Mouse (Mus musculus): ENCODE data around the gene Aldh3b3. TPM values are rescaled to one million over a fixed set of nuclear protein-coding genes. Genes with fewer than 3 reads are reported as not detected.

The Aldh3b3 gene
- polyA plus RNA-seq, 1 experiment from 2014 or later, result not detected

DNA sequence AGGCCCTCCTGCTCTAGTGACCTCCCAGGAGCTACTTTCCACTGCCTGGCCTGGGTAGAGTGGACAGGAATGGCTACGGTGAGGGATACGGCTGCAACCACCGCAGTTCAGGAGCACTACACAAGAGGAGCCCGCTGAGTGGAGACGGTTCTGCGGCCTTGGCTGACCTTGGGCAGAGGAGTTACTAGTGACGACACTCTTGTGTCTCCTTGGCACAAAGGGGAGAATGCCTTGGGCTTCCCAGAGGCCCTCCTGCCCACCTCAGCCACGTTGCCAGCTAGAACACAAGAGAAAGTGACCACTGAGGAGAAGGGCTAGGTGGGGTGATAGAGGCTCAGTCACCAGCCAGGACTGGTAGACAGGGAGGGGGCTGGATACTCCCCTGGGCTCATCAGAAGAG lies 34.3 kb upstream of the Aldh3b3 start:
- no peak overlapping the region for H3K4me2 ChIP-seq (replicated peaks)
- no peak for DNase-seq (ENCODE audit: low spot score)
- H3K4me1 ChIP-seq (replicated peaks; ENCODE audit: control insufficient read depth, insufficient read depth, low read length), result no peaks in the 10 kb centered on the region
- WGBS, result 75% methylated on average over 8 of the region's 8 CpGs
- H3K36me3 ChIP-seq (replicated peaks; ENCODE audit: control insufficient read depth, insufficient read depth), result no peaks in the 10 kb centered on the region
- no peak overlapping the region; the same call in 1 of the 2 replicates for H3K27ac ChIP-seq
- no peak overlapping the region for H3K4me3 ChIP-seq (replicated peaks; ENCODE audit: low read length)
- H3K9ac ChIP-seq, result no peak overlapping the region
- no peaks in the 10 kb centered on the region for H3K27me3 ChIP-seq (ENCODE audit: control insufficient read depth, insufficient read depth, low read length)
- H3K9me3 ChIP-seq (ENCODE audit: control insufficient read depth, low read length), result no peaks in the 10 kb centered on the region
- no peak for ATAC-seq (ENCODE audit: low FRiP score)

- no peak overlapping the region for H3K27ac ChIP-seq
- no peaks in the 10 kb centered on the region for H3K27me3 ChIP-seq (ENCODE audit: control insufficient read depth, insufficient read depth, low read length)
- no peaks in the 10 kb centered on the region for H3K9me3 ChIP-seq (ENCODE audit: control insufficient read depth, low read length)
- H3K4me3 ChIP-seq (replicated peaks; ENCODE audit: low read length), result no peak overlapping the region
- H3K9ac ChIP-seq, result no peak overlapping the region
- no peaks in the 10 kb centered on the region for H3K36me3 ChIP-seq (replicated peaks; ENCODE audit: control insufficient read depth, insufficient read depth)
- DNase-seq (ENCODE audit: low spot score), result no peak
- H3K4me2 ChIP-seq (replicated peaks), result no peak overlapping the region
- H3K4me1 ChIP-seq (replicated peaks; ENCODE audit: control insufficient read depth, insufficient read depth, low read length), result 0 out of 2 replicates have a peak, but pooled peaks cover 2% of the 10 kb centered on the region
- no peak for ATAC-seq (ENCODE audit: low FRiP score)
- 92% methylated on average over 7 of the region's 7 CpGs for WGBS
Measured at GRCm38 (mm10) chr19:3924868-3925267, 33.6 kb upstream of the Aldh3b3 start.

GRCm38 (mm10) chr19:3925859-3926258 lies 32.6 kb upstream of the Aldh3b3 start:
- H3K36me3 ChIP-seq (replicated peaks; ENCODE audit: control insufficient read depth, insufficient read depth), result no peaks in the 10 kb centered on the region
- no peaks in the 10 kb centered on the region for H3K27me3 ChIP-seq (ENCODE audit: control insufficient read depth, insufficient read depth, low read length)
- no peak overlapping the region for H3K9ac ChIP-seq
- 0 out of 2 replicates have a peak, but pooled peaks cover 10% of the 10 kb centered on the region for H3K4me1 ChIP-seq (replicated peaks; ENCODE audit: control insufficient read depth, insufficient read depth, low read length)
- 80% methylated on average over 6 of the region's 6 CpGs for WGBS
- ATAC-seq (ENCODE audit: low FRiP score) (no peak), DNase-seq (ENCODE audit: low spot score) (no peak)
- no peak overlapping the region for H3K4me3 ChIP-seq (replicated peaks; ENCODE audit: low read length)
- no peak overlapping the region for H3K27ac ChIP-seq
- H3K4me2 ChIP-seq (replicated peaks), result no peak overlapping the region
- no peaks in the 10 kb centered on the region for H3K9me3 ChIP-seq (ENCODE audit: control insufficient read depth, low read length)

DNA sequence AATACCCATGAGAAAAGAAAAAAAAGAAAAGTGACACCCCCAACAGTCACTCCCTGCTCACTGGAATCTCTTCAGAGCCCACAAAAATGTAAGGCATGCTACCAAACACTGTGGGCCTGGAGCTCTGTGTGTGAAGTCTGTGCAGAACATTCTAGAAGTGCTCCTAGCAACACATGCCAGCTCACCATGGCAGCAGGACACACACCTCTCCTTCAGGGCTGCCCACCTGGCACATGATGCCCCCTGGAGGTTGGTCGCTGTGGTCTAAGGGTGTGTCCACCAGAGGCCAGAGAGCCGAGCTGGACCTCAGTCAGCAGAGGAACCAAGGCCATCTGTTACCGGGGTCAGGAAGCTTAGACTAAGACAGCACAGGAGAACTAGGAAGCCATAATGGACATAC lies 32.2 kb upstream of the Aldh3b3 start:
- Histone ChIP-seq H3K4me1 (replicated peaks; ENCODE audit: control insufficient read depth, insufficient read depth, low read length) (0 out of 2 replicates have a peak, but pooled peaks cover 12% of the 10 kb centered on the region), H3K9ac (no peak overlapping the region), H3K27me3 (ENCODE audit: control insufficient read depth, insufficient read depth, low read length) (no peaks in the 10 kb centered on the region), H3K4me3 (replicated peaks; ENCODE audit: low read length) (no peak overlapping the region), H3K4me2 (replicated peaks) (no peak overlapping the region), H3K27ac (no peak overlapping the region), H3K36me3 (replicated peaks; ENCODE audit: control insufficient read depth, insufficient read depth) (no peaks in the 10 kb centered on the region), H3K9me3 (ENCODE audit: control insufficient read depth, low read length) (no peaks in the 10 kb centered on the region)
- WGBS, result 66% methylated on average over 3 of the region's 3 CpGs
- ATAC-seq (ENCODE audit: low FRiP score) (no peak), DNase-seq (ENCODE audit: low spot score) (no peak)

- Histone ChIP-seq H3K27ac (no peak overlapping the region), H3K36me3 (replicated peaks; ENCODE audit: control insufficient read depth, insufficient read depth) (no peaks in the 10 kb centered on the region), H3K4me2 (replicated peaks) (no peak overlapping the region), H3K27me3 (ENCODE audit: control insufficient read depth, insufficient read depth, low read length) (no peaks in the 10 kb centered on the region), H3K4me1 (replicated peaks; ENCODE audit: control insufficient read depth, insufficient read depth, low read length) (0 out of 2 replicates have a peak, but pooled peaks cover 12% of the 10 kb centered on the region), H3K4me3 (replicated peaks; ENCODE audit: low read length) (no peak overlapping the region), H3K9ac (no peak overlapping the region), H3K9me3 (ENCODE audit: control insufficient read depth, low read length) (no peaks in the 10 kb centered on the region)
- WGBS, result 72% methylated on average over 6 of the region's 6 CpGs
- no peak for DNase-seq (ENCODE audit: low spot score)
- no peak for ATAC-seq (ENCODE audit: low FRiP score)
Measured at GRCm38 (mm10) chr19:3926685-3927084, 31.8 kb upstream of the Aldh3b3 start.

DNA sequence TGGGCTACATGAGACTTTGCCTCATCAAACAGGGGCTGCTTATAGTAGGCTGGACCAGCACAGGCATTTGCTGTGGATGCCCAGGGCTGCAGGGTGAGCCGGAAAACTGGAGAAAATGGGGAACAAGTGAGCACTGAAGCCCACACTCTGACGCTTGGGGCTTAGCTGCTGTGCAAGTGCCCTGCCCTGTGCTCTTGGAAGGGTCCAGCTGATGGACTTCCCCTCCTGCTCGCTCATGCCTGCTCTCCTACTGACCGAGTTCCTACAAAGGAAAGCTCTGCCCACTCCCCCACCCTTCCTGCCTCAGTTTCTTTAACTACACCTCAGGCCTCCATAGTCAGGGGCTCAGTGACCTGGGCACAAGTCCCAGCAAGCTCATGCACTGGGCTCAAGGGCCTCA lies 30.5 kb upstream of the Aldh3b3 start:
- no peak overlapping the region for H3K27ac ChIP-seq
- DNase-seq (ENCODE audit: low spot score) (no peak), ATAC-seq (ENCODE audit: low FRiP score) (no peak)
- H3K27me3 ChIP-seq (ENCODE audit: control insufficient read depth, insufficient read depth, low read length), result no peaks in the 10 kb centered on the region
- H3K4me3 ChIP-seq (replicated peaks; ENCODE audit: low read length), result no peak overlapping the region
- no peaks in the 10 kb centered on the region for H3K9me3 ChIP-seq (ENCODE audit: control insufficient read depth, low read length)
- 0 out of 2 replicates have a peak, but pooled peaks cover 12% of the 10 kb centered on the region for H3K4me1 ChIP-seq (replicated peaks; ENCODE audit: control insufficient read depth, insufficient read depth, low read length)
- no peak overlapping the region for H3K9ac ChIP-seq
- no peak overlapping the region for H3K4me2 ChIP-seq (replicated peaks)
- WGBS, result 85% methylated on average over 4 of the region's 4 CpGs
- H3K36me3 ChIP-seq (replicated peaks; ENCODE audit: control insufficient read depth, insufficient read depth), result no peaks in the 10 kb centered on the region

DNA sequence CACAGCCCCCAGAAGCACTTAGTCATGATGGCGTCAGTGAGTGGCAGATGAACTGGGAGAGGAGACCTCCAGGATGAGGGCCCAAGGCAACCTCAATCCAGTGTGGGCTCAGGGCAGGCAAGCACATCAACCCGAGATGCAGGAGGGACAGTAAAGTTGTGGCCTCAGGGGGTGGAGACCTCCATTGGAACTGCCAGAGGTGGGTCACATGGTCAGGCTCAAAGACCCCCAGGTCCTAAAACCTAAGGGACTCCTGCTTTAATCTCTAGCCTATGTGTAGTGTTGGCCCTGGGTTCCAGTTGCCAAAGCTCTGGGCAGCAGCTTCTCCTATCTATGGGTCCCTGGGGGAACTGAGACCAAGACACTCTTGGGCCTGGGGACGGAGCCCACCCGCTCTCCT lies 29.7 kb upstream of the Aldh3b3 start:
- no peak overlapping the region for H3K4me3 ChIP-seq (replicated peaks; ENCODE audit: low read length)
- H3K36me3 ChIP-seq (replicated peaks; ENCODE audit: control insufficient read depth, insufficient read depth), result no peaks in the 10 kb centered on the region
- H3K9me3 ChIP-seq (ENCODE audit: control insufficient read depth, low read length), result no peaks in the 10 kb centered on the region
- H3K27me3 ChIP-seq (ENCODE audit: control insufficient read depth, insufficient read depth, low read length), result no peaks in the 10 kb centered on the region
- 0 out of 2 replicates have a peak, but pooled peaks cover 12% of the 10 kb centered on the region for H3K4me1 ChIP-seq (replicated peaks; ENCODE audit: control insufficient read depth, insufficient read depth, low read length)
- 71% methylated on average over 4 of the region's 4 CpGs for WGBS
- ATAC-seq (ENCODE audit: low FRiP score) (no peak), DNase-seq (ENCODE audit: low spot score) (no peak)
- no peak overlapping the region for H3K9ac ChIP-seq
- H3K27ac ChIP-seq, result peak overlapping the region; percentile 53; the same call in 1 of the 2 replicates
- no peak overlapping the region for H3K4me2 ChIP-seq (replicated peaks)

DNA sequence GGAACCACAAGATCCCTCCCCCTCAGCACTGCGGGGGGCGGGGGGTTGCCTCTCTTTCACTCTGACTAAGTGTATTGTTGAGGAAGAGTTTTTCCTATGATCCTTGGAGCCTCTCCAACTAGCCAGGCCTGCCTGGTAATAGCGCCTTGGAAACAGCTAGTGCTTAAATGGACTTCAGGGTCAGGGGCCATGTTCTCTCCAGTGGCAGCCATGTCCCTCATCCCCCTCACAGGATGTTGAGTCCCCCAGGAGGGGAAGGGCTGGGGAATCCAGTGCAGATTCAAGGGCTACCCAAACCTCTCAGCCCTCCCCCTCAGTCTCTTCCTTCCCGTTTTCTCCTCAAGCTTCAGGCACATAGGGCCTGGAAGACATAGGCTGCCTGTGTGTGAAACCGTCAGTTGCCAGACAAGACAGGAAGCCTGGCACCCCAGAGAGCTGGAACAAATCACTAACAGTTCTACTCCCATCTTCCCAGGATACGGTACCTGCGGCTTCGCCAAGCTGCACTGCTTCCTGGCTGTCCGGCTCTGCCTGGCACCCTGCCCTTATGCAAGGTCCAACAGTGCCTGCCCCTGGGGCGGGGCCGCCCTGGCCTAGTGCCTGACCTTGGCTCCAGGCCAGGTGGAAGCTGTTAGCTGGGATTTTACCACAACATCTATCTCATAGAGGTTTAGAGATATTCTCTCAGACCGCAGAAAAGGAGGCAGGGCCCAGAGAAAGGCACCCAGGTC lies 29.1 kb upstream of the Aldh3b3 start, which contains the start of gene Aldh3b1:
Gene Aldh3b1, minus strand, starts transcription at position 598 of the 731 bp plus-strand sequence.
- Histone ChIP-seq H3K27ac (peak within 1 kb of the TSS; percentile 53), H3K9ac (no peak within 1 kb of the TSS), H3K27me3 (ENCODE audit: control insufficient read depth, insufficient read depth, low read length) (no peaks in the 10 kb centered on the region), H3K4me3 (replicated peaks; ENCODE audit: low read length) (no peak within 1 kb of the TSS), H3K9me3 (ENCODE audit: control insufficient read depth, low read length) (no peaks in the 10 kb centered on the region), H3K36me3 (replicated peaks; ENCODE audit: control insufficient read depth, insufficient read depth) (no peaks in the 10 kb centered on the region), H3K4me2 (replicated peaks) (no peak within 1 kb of the TSS), H3K4me1 (replicated peaks; ENCODE audit: control insufficient read depth, insufficient read depth, low read length) (0 out of 2 replicates have a peak, but pooled peaks cover 12% of the 10 kb centered on the region)
- DNase-seq (ENCODE audit: low spot score) (peak; percentile 62), ATAC-seq (ENCODE audit: low FRiP score) (peak; percentile 69; the same call in 1 of the 2 replicates)
- 52% methylated on average over 12 of the region's 12 CpGs for WGBS

DNA sequence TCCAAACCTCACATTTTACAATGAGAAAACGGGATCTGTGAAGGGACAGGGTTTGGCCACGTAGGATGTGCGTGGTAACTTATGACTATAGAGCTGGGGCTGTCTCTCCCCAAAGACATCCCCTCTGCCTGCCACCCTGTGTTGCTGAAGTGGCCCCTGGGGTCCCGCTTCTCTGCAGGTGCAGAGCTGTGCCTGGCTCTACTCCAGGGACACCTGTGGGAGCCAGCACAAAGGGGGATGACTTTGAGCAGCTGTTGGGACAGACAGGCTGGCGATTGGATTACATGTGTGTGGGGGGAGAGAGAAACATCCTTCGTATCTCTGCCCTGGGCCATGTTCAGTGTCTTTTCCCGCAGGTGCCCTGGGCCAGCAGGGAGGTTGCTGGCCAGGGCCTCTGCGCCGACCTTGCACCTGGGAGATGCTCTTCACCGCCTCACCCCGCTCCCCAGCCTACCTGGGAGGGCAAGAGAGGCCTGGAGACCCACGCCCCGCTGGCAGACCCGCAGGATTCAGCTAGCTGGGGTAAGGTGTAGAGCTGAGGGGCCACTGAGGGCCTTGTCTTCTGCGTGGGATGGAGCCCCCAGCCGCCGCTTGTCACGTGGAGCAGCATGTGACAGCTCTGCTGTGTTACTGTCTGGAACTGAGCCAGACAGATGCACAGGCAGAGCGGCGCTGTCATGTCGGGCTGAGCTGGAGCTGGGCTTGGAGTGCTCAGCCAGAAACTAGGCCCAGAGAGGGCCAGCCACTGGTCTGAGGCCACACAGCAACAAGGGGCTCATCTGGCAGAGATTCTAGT lies 28.0 kb upstream of the Aldh3b3 start:
- Histone ChIP-seq H3K27me3 (ENCODE audit: control insufficient read depth, insufficient read depth, low read length) (peaks cover 5% of the 10 kb centered on the region; the same call in 1 of the 2 replicates), H3K4me3 (replicated peaks; ENCODE audit: low read length) (no peak overlapping the region), H3K36me3 (replicated peaks; ENCODE audit: control insufficient read depth, insufficient read depth) (no peaks in the 10 kb centered on the region), H3K9me3 (ENCODE audit: control insufficient read depth, low read length) (no peaks in the 10 kb centered on the region), H3K9ac (no peak overlapping the region), H3K4me2 (replicated peaks) (no peak overlapping the region), H3K27ac (0 out of 2 replicates have a peak overlapping the region, but pooled peaks have one; percentile 43), H3K4me1 (replicated peaks; ENCODE audit: control insufficient read depth, insufficient read depth, low read length) (0 out of 2 replicates have a peak, but pooled peaks cover 12% of the 10 kb centered on the region)
- WGBS, result 70% methylated on average over 21 of the region's 21 CpGs
- DNase-seq (ENCODE audit: low spot score), result no peak
- ATAC-seq (ENCODE audit: low FRiP score), result no peak
